Mouse (Mus musculus): Measurements from ENCODE around the gene Cdkn2b.

The Cdkn2b gene

DNA sequence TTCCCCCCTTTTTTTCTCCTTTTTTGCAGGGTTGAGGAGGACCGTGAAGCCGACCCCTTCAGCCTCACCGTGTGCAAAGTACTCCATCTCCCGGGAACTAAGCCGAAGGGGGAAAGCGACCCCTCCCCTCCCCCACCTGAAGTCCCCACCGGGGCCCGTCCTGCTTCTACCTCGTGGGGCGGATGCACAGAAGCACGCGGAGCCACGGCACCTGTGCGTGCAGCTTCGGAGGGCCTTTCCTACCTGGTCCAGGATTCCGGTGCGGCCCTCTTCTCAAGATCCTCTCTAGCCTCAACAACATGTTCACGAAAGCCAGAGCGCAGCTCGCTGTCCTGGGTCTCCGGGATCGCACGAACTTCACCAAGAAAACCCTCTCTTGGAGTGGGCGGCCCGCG, 16.8 kb downstream of the Cdkn2b start:
- in situ Hi-C loops (cut with MboI; ENCODE audit: low sequenced_read_pairs) = no loop called here

DNA sequence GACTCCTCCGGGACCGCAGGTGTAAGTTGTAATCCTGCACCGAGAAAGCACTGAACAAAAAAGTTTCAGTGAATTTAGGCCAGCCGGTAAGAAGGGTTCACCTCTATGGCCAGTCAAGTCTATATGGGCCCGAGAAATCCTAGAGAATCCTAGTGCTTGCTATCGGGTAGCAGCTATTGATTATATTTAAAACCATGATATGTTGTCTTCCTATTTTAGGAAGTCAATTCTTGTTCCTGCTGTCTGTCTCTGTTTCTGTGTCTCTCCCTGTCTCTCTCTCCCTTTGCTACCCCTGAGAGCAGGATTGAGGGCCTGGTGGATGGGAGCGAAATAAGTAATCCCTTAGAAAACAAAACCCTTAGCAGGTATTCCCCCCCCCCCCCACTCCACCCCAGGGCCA, 17.3 kb downstream of the Cdkn2b start:
- in situ Hi-C loops (cut with MboI; ENCODE audit: low sequenced_read_pairs) = no loop called here

DNA sequence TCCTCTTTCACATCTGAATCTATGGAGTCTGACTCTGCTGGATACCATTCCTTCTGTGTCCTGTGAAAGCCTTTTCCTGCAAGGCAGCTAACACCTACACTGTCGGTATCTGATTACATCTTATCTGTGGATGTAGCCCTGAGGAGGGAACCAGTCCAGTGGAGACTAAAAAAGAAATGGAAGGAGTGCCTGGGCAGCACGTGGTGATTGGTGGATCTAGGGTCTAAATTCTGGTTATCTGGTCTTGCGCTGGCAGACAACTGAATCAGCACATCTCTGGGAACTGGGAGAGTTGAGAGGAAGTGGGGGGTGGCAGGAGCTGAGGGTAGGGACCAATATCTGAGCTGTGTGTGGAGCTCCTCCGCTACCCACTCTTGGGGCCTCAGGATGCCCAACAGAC, 21.8 kb downstream of the Cdkn2b start:
- in situ Hi-C loops (cut with MboI; ENCODE audit: low sequenced_read_pairs) = no loop called here

DNA sequence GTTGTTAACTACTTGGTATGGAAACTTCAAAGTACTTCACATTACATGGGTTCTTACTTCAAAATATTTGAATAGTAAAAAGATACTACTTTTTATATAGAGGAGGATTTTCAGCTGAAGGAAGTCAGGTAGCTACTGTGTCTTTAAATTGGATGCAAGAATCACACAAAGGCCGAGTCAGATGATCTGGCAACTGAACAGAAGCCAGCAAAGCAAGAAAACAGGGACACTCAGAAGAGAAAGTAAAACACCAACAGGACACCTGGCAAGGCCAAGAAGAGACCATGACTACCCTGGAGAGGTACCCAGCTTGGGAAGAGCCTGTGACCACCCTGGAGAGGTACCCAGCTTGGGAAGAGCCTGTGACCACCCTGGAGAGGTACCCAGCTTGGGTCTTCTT, 24.3 kb downstream of the Cdkn2b start:
- in situ Hi-C loops (cut with MboI; ENCODE audit: low sequenced_read_pairs) = no loop called here

DNA sequence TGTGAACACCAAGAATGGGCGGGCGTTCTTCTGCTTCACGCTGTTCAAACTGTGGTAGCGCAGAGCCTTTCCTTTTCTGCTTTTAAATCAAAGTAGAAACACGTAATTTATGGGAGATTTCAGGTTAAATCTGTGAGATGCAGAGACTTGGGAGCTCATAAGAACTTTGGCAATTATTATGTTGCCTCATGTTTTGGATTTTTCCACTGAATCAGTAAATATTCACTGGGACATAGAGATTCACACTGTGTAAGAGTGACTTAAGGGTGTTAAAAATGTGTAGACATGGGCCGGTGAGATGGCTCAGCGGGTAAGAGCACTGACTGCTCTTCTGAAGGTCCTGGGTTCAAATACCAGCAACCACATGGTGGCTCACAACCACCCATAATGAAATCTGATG, 25.2 kb downstream of the Cdkn2b start:
- in situ Hi-C loops (cut with MboI; ENCODE audit: low sequenced_read_pairs) = no loop called here

DNA sequence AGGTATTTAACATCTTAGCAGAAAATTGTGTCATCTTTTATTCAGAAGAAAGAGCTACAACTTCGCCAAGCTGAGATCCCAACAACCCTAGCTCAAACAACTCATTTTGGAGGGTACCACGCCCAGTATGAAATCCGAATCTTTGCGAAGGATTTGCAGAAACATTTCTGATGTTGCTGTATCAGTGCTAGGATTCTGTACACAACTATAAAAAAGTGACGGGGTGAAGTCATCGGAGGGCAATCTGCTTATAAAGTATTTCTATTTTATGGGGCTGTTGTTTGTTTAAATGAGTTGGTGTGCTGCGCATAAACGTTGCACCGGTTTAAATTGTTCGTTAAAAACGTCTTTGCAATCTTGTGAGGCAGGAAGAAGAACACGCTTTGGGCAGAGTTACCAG, 28.2 kb downstream of the Cdkn2b start:
- in situ Hi-C loops (cut with MboI; ENCODE audit: low sequenced_read_pairs) = no loop called here

DNA sequence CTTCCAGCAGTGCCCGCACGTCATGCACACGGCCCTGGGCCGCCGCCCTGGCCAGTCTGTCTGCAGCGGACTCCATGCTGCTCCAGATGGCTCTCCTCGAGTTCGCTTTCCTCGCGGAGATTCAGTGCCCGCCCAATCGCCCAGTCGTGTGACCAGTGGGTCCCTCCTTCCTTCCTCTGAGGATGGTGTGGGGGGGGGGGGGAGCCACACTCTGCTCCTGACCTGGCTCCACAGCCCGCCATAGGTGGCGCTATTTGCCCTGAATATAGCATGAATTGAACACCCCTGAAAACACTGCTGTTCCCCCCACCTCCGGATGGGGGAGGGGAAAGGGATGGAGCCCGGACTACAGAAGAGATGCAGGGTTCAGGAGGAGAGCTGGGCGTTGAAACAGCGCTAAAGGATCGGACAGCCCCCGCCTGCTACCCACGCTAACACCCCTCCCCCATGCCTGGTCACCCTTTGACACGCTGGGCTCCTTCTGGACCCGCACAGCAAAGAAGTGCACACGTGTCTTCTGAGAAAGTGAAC, 28.7 kb downstream of the Cdkn2b start:
- in situ Hi-C loops (cut with MboI; ENCODE audit: low sequenced_read_pairs) = no loop called here

DNA sequence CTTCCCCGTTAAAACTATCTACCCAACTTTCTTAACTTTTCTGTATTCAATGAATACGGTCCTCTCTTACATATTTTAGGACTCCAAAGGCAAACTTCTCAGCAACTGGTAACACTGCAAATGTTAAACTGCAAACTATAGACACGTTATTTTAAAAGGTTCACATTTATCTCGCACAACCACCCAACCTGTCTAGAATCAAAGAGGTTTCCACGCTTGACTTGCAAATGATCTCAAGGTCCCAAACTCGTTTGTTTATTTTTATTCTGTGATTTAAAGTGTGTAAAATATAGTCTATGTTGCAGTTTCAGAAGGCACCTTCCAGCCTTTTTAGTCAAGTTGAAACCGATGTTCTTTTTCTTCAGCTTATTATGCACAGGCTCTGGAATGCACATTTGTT, 29.6 kb downstream of the Cdkn2b start:
- in situ Hi-C loops (cut with MboI; ENCODE audit: low sequenced_read_pairs) = no loop called here

DNA sequence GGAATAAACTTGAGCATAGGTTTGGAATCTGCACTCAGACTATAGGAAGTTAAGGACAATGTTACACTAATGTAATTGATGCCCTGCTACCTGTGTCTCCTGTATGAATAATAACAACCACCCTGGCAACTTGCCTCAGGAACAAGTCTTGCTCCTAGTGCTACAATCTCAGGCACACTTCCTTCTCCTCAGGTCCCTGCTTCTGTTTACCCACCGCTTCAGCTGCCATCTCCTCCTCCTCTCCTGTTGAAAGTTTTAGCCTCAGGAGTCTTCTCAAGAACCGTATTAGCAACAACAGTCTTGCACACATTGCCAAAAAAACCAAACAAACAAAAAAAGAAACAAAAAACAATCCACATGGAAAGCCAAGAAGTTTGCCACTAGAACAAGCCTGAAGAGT, 31.2 kb downstream of the Cdkn2b start:
- in situ Hi-C loops (cut with MboI; ENCODE audit: low sequenced_read_pairs) = no loop called here

DNA sequence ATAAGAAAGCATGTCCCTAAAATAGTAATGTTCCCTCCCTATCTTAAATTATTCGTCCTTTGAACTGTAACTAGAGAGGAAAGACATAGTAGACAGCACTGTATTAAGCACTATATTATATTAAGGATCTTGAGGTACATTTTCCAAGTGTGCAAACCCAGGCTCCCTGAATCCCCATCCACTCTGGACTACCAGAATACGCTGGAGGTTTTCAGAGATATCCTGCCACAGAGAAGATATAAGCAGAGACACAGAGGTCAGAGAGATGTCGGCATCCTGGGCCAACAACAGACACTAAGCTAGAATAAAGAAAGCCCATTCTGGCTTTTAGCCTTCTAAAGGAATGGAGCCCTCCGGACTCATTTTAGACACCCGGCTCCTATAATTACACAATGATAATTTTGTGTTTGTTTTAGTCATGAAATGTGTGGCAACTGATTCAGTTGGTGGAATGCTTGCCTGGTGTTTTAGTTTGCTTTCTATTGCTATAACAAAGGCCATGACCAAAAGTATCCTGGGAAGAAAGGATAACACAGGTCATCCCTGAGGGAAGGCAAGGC, 33.4 kb downstream of the Cdkn2b start:
- in situ Hi-C loops (cut with MboI; ENCODE audit: low sequenced_read_pairs) = no loop called here

DNA sequence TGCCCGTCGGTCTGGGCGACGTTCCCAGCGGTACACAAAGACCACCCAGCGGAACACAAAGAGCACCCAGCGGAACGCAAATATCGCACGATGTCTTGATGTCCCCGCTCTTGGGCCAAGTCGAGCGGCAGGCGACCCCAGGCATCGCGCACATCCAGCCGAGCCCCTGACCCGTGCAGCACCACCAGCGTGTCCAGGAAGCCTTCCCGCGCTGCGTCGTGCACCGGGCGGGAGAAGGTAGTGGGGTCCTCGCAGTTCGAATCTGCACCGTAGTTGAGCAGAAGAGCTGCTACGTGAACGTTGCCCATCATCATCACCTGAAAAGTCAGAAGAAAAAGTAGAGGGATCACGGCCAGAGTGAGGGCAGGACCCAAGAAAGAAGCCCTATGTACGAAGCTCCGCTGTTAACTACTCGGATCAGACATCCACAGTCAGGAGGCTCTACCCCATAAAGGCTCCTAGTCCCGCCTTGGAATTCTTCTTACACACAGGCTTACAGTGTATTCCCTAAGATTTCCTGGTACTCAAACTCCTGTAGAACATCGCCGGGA, 34.1 kb downstream of the Cdkn2b start:
- in situ Hi-C loops (cut with MboI; ENCODE audit: low sequenced_read_pairs) = no loop called here

DNA sequence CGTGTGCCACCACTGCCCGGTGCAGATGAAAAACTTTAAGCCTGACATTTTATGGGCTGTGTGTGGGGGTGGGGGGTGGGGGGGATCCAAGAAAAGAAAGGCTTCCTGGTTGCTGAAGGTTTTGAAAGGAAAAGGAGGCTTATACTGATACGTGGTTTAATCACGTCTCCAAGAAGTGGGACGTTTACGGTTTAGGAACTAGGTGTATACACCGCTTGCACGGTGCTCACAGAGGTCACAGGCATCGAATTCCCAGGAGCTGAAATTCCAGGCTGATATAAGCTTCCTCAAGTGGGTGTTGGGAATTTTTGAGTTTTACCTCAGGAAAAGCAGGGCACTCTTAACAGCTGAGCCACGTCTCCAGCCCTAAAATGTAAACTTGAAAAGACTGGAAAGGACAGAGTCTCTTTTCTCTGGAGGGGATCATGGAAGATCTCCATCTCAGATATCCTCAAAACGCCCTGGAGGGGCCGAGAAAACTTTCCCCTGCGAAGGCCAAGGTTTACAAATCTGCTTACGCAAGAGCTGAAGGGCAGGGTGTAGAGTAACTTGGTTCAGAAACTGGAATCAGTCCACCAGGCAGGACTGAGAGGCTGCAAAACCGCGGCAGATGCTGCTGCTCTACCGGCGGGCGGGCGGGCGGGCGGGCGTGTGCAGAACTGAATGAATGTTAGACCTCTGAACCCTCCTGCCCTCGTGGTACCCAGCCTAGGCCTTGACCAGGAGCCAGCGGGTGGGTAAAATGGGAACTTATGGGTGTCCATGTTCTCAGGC, 34.8 kb downstream of the Cdkn2b start:
- in situ Hi-C loops (cut with MboI; ENCODE audit: low sequenced_read_pairs) = no loop called here

DNA sequence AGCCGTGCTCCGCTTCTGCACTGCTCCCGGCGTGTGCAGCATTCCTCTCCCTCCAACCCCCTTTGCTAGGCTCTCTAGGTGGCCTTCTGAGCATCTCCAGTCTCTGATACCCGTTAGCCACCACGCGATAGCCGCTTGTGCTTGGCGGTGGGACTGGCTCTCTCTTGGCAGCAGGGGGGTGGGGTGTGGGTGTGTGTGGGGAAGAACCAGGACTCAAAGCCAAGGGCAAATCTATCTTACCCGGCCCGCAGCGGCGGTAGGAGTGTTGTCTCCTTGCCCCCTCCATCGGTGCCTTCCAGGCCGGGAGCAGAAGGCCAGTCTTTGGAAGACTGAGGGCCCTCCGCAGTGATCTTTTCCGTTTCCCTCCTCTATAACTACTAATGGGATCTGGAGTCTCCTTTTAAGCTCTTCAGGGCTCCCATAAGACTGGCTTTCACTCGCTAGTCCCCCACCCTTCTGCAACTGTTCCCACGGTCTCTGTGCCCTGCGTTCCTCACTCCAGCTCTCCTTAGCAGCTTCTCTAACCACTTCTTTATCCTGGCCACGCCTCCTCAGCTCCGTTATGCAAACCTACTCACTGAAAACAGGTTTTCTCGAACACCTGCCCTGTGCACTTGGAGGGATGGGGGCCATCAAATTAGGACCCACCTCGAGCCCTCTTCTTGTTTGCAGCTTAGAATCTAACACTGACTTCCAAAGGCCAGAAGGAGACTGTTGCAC, 35.9 kb downstream of the Cdkn2b start:
- in situ Hi-C loops (cut with MboI; ENCODE audit: low sequenced_read_pairs) = no loop called here

DNA sequence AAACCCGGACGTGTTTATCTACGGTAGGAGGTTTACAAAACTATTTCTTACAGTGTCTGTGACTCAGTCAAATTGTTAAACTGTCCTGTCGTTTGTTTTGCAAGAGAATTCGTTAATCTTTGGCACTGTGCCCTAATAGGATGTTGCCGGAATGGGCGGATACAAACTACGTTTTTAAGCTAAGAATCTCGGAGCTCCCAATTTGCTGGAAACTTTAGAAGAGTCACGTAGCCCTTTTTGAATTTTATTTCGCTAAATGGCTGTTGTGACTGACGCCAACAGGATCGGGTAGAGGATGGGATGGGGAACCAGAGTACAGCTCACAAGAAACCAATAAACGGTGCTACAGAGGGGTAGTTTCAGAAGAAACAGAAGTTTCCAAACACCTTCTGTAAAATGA, 36.8 kb downstream of the Cdkn2b start:
- in situ Hi-C loops (cut with MboI; ENCODE audit: low sequenced_read_pairs) = no loop called here

DNA sequence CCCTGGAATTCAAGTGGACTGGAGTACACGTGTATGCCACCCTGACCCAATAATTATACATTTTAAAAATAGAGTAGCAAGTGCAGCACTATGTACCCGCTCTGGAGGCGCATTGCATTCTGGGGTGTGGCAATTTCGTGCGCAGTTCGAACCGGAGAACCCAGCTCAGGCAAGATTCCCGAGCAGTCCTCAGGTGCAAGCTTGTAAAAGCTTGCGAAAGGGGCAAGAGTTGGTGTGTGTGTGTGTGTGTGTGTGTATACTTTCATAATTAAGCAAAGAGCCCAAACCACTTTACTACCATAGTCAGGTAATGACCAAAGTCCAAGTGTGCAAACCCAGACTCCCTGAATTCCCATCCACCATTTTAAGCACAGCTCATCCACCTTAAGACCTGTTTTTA, 37.3 kb downstream of the Cdkn2b start:
- in situ Hi-C loops (cut with MboI; ENCODE audit: low sequenced_read_pairs) = no loop called here

DNA sequence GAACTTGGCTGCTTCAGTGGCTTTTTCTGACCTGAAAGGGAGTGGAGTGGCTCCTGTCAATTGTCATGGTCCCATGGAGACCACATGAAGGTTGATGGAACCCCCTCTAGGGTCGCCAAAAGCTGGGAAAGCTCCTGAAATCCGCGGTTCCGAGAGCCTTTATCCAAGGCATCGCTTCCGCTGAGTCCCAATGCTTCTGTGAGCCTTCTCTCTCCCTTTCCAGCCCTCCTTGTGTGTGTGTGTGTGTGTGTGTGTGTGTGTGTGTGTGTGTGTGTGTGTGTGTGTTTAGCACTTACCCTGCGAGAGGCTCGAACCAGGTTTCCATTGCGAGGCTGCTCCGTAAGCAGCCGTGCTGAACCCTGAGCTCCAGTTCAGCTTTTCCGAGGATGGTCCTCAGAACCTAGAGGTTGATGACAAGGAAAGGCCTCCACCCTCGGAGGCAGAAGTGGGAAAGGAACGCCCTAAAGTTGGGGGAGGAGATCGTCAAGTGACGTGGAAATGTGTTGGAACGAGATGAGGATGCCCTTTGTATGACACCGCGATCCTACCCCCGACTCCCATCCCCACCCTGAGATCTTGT, 37.8 kb downstream of the Cdkn2b start:
- in situ Hi-C loops (cut with MboI; ENCODE audit: low sequenced_read_pairs) = no loop called here

DNA sequence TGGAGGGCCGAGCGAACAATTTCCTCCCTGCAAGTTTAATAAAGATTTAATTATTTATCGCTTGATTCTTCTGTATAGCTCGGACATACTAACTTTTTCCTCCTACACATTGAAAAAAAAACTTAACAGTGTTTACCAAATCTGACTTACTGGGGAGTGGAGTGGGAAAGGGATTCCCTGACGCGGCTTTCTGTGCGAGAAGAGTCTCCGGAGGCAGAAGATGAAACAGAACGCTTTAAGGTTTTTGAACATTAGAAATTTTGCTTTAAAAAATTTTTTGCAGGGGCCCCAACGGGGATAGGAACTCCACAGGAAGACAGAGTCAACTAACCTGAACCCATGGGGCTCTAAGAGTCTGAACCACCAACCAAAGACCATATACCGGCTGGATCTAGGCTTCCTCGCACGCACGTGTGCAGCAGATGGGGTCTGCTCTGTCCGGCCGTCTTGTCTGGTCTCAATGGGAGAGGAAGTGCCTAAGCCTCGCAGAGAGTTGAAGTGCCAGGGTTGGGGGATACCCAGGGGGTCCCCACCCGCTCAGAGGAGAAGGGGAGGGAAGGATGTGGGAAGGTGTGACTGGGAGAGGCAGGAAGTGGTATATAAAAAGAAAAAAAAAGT, 38.6 kb downstream of the Cdkn2b start:
- in situ Hi-C loops (cut with MboI; ENCODE audit: low sequenced_read_pairs) = no loop called here

DNA sequence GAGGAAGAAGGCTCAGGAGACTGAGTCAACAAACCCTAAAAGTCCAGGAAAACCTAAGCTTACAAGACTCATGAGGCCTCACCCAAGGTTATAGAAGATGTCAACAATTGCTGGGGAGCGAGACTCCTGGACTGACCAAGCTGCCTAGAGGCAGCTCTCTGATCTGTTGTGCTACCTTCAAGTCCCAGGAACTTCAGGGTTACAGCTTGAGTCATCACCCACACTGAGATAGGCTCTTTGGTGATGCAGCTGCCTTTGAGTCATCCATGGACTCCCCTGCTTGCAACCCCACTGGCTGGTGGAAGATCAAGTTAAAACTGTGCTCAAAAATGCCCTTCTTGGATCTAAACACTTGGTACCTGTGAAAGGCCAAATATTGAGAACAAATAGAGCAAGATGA, 53.1 kb downstream of the Cdkn2b start:
- in situ Hi-C loops (cut with MboI; ENCODE audit: low sequenced_read_pairs) = no loop called here
